Mouse (Mus musculus): ENCODE measurements around the gene Teddm1a. TPM values are rescaled to one million over a fixed set of nuclear protein-coding genes. Genes with fewer than 3 reads are reported as not detected.

Gene Teddm1a
- polyA plus RNA-seq, 1 experiment, result not detected

DNA sequence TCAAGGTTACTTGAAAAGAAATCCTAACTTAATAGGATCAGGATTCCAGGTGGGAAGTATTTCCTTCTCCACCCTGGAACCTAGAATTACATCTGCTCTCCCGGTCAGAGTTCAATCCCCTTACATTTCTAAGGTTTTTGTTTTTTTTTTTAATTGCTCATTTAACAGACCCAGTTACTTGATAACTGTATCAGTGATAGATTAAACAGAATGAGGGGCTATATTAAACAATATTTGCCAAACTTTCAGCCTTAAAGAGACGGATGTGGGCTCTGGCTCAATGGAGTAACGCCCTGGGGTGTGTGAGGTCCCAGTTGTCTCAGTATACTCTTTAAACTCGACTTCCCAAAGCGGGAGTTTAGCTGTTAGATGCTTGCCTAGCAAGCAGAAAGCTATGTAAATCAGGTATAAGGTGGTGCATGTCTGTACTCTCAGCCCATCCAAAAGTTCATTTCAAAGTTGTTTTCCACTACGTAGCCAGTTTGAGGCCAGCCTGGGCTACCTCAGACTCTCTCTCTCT is 19.8 kb downstream of the Teddm1a start:
- no peak for DNase-seq (ENCODE audit: low read depth in 1 of 2, low spot score in 2 of 2)
- Histone ChIP-seq H3K36me3 (ENCODE audit: control insufficient read depth, insufficient read depth, low read length) (peaks cover 19% of the 10 kb centered on the region), H3K27me3 (ENCODE audit: control insufficient read depth, insufficient read depth, low read length) (no peaks in the 10 kb centered on the region), H3K4me1 (ENCODE audit: control insufficient read depth, insufficient read depth, insufficient read length) (peaks cover 2% of the 10 kb centered on the region; the same call in 1 of the 2 replicates), H3K27ac (ENCODE audit: insufficient read depth, low read length) (no peak overlapping the region), H3K4me3 (ENCODE audit: extremely low read depth, insufficient read depth, insufficient read length) (no peak overlapping the region)
- TF ChIP-seq CTCF (IDR thresholded peaks at IDR 0.05; ENCODE audit: extremely low read depth, insufficient read depth, insufficient read length, insufficient replicate concordance) (no peak), POLR2A (IDR thresholded peaks at IDR 0.05; ENCODE audit: low read depth, low read length) (no peak)
- 89% methylated on average over 6 of the region's 6 CpGs for WGBS

DNA sequence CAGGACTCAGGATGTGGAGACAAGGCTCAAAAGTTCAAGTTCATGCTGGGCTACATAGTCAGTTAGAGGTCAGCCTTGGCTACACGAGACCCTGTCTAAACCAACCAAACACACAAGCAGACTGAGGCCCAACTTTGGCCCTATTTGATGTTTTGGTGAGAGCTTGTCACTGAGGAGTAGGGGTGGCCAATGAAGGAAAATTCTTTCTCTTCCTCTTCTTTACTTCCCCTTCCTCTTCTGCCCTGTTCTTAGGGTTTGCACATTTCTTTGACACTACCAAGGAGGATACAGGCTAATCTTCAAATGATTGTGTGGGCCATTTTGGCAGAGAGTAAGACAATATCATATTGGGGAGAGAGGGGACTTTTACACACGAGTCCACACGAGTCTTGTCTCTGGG is 22.3 kb downstream of the Teddm1a start:
- Histone ChIP-seq H3K4me3 (ENCODE audit: extremely low read depth, insufficient read depth, insufficient read length) (no peak overlapping the region), H3K36me3 (ENCODE audit: control insufficient read depth, insufficient read depth, low read length) (no peaks in the 10 kb centered on the region; the same call in 1 of the 2 replicates), H3K27ac (ENCODE audit: insufficient read depth, low read length) (no peak overlapping the region), H3K27me3 (ENCODE audit: control insufficient read depth, insufficient read depth, low read length) (no peaks in the 10 kb centered on the region), H3K4me1 (ENCODE audit: control insufficient read depth, insufficient read depth, insufficient read length) (peaks cover 2% of the 10 kb centered on the region; the same call in 1 of the 2 replicates)
- WGBS, result 84% methylated on average over 3 of the region's 3 CpGs
- no peak for DNase-seq (ENCODE audit: low read depth in 1 of 2, low spot score in 2 of 2)
- TF ChIP-seq CTCF (IDR thresholded peaks at IDR 0.05; ENCODE audit: extremely low read depth, insufficient read depth, insufficient read length, insufficient replicate concordance) (no peak), POLR2A (IDR thresholded peaks at IDR 0.05; ENCODE audit: low read depth, low read length) (no peak)

DNA sequence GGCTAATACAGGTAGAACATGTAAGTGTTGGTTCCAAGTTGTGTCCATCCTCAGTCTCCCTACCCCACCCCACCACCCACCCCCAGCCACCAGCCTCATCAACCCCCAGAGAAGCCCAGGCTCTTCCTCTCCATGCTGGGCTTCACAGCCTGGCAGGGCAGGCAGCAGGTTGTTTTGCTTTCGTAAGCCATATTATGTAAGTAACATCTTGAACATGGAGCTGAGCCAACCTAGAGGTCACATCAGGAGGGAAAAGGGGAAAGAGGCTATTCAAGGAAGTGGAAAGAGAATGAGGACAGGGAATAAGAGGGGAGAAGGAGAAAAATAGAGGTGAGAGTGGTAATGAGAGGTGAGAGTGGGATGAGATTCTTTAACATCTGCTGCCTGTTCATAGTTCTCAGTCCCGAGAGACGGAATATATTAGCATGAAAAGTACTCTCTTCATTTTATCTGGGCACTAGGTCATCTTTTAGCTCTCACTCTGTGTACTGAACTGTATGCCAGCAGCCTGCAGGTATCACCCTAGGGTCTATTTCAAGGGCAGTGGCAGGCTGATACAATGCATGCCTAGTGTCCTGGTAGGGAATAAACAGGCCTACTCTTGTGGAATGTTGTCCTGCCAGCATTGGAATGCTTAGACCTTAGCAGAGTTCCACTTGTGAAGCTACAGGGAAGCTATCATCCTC is 27.1 kb downstream of the Teddm1a start:
- WGBS, result 87% methylated on average over 3 of the region's 3 CpGs
- peaks cover 2% of the 10 kb centered on the region; the same call in 1 of the 2 replicates for H3K4me1 ChIP-seq (ENCODE audit: control insufficient read depth, insufficient read depth, insufficient read length)
- TF ChIP-seq POLR2A (IDR thresholded peaks at IDR 0.05; ENCODE audit: low read depth, low read length) (no peak), CTCF (IDR thresholded peaks at IDR 0.05; ENCODE audit: extremely low read depth, insufficient read depth, insufficient read length, insufficient replicate concordance) (no peak)
- H3K27ac ChIP-seq (ENCODE audit: insufficient read depth, low read length), result no peak overlapping the region
- no peak overlapping the region for H3K4me3 ChIP-seq (ENCODE audit: extremely low read depth, insufficient read depth, insufficient read length)
- DNase-seq (ENCODE audit: low read depth in 1 of 2, low spot score in 2 of 2), result no peak
- no peaks in the 10 kb centered on the region for H3K36me3 ChIP-seq (ENCODE audit: control insufficient read depth, insufficient read depth, low read length)
- H3K27me3 ChIP-seq (ENCODE audit: control insufficient read depth, insufficient read depth, low read length), result no peaks in the 10 kb centered on the region

DNA sequence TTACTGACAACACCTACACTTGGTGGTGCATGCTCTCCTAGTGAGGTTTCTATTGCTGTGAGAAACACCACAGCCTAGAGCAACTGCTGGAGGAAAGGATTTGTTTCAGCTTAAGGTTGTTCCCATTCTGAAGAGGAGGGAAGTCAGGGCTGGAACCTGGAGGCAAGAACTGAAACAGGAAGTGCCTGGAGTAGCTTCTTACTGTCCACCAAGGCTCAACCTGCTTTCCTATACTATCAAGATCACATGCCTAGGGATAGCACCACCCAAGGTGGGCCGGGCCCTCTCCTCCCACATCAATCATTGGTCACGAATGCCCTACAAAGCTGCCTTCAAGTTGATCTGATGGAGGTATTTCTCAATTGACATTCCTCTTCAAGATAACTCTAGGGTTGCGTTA is 30.1 kb downstream of the Teddm1a start:
- no peak for DNase-seq (ENCODE audit: low read depth in 1 of 2, low spot score in 2 of 2)
- Histone ChIP-seq H3K27ac (ENCODE audit: insufficient read depth, low read length) (no peak overlapping the region), H3K4me1 (ENCODE audit: control insufficient read depth, insufficient read depth, insufficient read length) (no peaks in the 10 kb centered on the region), H3K4me3 (ENCODE audit: extremely low read depth, insufficient read depth, insufficient read length) (no peak overlapping the region), H3K36me3 (ENCODE audit: control insufficient read depth, insufficient read depth, low read length) (no peaks in the 10 kb centered on the region), H3K27me3 (ENCODE audit: control insufficient read depth, insufficient read depth, low read length) (no peaks in the 10 kb centered on the region)
- WGBS, result 89% methylated on average over 3 of the region's 3 CpGs
- TF ChIP-seq POLR2A (IDR thresholded peaks at IDR 0.05; ENCODE audit: low read depth, low read length) (no peak), CTCF (IDR thresholded peaks at IDR 0.05; ENCODE audit: extremely low read depth, insufficient read depth, insufficient read length, insufficient replicate concordance) (no peak)

DNA sequence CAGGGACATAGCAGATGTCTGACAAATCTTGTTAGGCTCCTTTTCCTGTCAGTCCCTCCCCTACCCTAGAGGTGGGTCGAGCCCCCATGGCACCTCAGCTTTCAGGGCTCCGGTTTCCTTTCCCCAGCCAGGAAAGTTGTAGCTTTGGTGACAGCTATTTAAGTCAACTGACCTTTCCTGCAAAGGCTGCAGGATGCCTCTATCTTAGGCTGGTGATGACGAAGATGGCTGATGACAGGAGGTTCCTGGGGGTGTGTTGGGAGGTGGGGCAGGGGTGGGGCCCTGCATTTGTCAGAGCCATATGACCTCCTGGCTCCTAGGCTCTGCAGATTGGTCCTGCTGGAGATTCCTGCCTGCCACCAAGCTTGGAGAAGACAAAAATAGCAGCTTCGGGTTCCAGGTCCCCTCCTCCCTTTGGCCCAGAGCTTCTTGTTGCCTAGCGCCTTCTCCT is 31.1 kb downstream of the Teddm1a start:
- H3K27me3 ChIP-seq (ENCODE audit: control insufficient read depth, insufficient read depth, low read length), result no peaks in the 10 kb centered on the region
- H3K27ac ChIP-seq (ENCODE audit: insufficient read depth, low read length), result no peak overlapping the region
- H3K36me3 ChIP-seq (ENCODE audit: control insufficient read depth, insufficient read depth, low read length), result no peaks in the 10 kb centered on the region
- no peak for TF ChIP-seq CTCF (IDR thresholded peaks at IDR 0.05; ENCODE audit: extremely low read depth, insufficient read depth, insufficient read length, insufficient replicate concordance)
- TF ChIP-seq POLR2A (IDR thresholded peaks at IDR 0.05; ENCODE audit: low read depth, low read length), result no peak
- no peak for DNase-seq (ENCODE audit: low read depth in 1 of 2, low spot score in 2 of 2)
- no peaks in the 10 kb centered on the region for H3K4me1 ChIP-seq (ENCODE audit: control insufficient read depth, insufficient read depth, insufficient read length)
- no peak overlapping the region for H3K4me3 ChIP-seq (ENCODE audit: extremely low read depth, insufficient read depth, insufficient read length)
- 59% methylated on average over 5 of the region's 5 CpGs for WGBS

DNA sequence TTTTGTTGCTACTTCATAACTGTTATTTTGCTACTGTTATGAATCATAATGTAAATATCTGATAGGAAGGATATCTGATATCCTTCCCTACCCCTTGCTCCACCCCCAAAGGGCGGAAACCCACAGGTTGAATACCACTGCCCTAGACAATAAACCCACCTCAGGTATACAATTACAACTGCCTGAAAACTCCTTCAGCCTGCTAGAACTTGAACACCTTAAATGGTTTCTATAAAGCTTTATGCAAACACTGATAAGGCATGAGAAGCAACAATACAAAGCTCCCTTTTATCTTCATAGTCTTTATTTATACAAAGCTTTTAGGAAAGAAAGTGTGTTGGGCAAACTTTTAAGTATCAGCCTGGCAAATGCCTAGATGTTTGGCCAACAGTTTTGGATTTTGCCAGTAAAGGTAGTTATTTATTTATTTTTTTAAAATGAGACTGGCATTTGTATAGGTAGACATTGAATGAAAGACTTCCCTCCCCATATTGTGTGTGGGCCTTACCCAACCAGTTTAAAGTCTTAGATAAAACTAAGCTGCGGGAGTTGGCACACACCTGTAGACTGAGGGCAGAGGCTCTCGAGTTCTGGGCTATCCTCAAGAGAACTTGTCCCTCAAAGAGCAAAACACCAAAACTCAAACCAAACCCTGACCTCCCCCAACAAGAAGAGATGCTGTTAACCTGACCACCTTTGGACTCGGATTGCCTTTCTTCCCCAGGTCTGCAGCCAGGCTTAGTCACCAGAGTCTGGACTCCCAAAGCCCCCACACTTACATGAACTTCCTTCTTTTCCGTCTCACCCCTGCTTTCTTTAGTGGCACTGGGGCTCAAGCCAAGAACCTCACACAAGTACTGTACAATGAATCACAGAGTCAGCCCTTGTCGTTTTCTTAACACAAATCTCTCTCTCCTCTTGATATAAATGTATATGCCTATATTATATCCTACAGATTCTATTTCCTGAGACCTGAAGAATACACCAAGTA is 33.1 kb downstream of the Teddm1a start:
- Histone ChIP-seq H3K27me3 (ENCODE audit: control insufficient read depth, insufficient read depth, low read length) (no peaks in the 10 kb centered on the region), H3K4me3 (ENCODE audit: extremely low read depth, insufficient read depth, insufficient read length) (no peak overlapping the region), H3K36me3 (ENCODE audit: control insufficient read depth, insufficient read depth, low read length) (no peaks in the 10 kb centered on the region), H3K27ac (ENCODE audit: insufficient read depth, low read length) (no peak overlapping the region), H3K4me1 (ENCODE audit: control insufficient read depth, insufficient read depth, insufficient read length) (no peaks in the 10 kb centered on the region)
- WGBS, result 51% methylated on average over 6 of the region's 6 CpGs
- DNase-seq (ENCODE audit: low read depth in 1 of 2, low spot score in 2 of 2), result no peak
- TF ChIP-seq CTCF (IDR thresholded peaks at IDR 0.05; ENCODE audit: extremely low read depth, insufficient read depth, insufficient read length, insufficient replicate concordance) (no peak), POLR2A (IDR thresholded peaks at IDR 0.05; ENCODE audit: low read depth, low read length) (no peak)

All from spleen, adult 2 months (tissue).